Mouse (Mus musculus) kidney, adult 2 months (tissue): ENCODE data around the gene Acsbg1.

Source experiments
- CTCF ChIP-seq: fragments of 200-500 bp; conservative IDR thresholded peaks from 2 replicates; pipeline ENCODE4 v1.5.1; 2011; ENCODE audit warnings: low read depth, mild to moderate bottlenecking, control low read depth, low read length, moderate library complexity, mixed read lengths; ENCODE audit not compliant: insufficient read depth, insufficient read length
- POLR2A ChIP-seq: fragments of 200-500 bp; IDR thresholded peaks from one replicate; pipeline ENCODE4 v1.6.1; 2011; ENCODE audit warnings: low read depth, low read length, control low read depth

- TF ChIP-seq POLR2A (no peak), CTCF (no peak)
These were observed 25.9 kb upstream of the Acsbg1 start for GRCm38 (mm10) chr9:54687246-54688236.
